In genomic region chr16:5263156-5263555, GRCm38 (mm10) we compare ENCODE assay signal across 19 mouse cellular contexts. TPM values are rescaled to one million over a fixed set of nuclear protein-coding genes. Genes with fewer than 3 reads are reported as not detected.
A peak's percentile ranks its signal among the peaks of the same experiment; 100 is the strongest.
DNase-seq lines count a peak whose midpoint lies in the region; ATAC-seq and TF ChIP-seq lines count a peak whose summit lies in the region.
"Had no signal": no experiment of that assay in that cellular context is flagged by ENCODE, and none has a peak within 500 bp of the region (broad histone marks: within the 10 kb centered on the region; RNA-seq: fewer than 3 reads in every experiment).

No protein-coding gene starts in this region.

- no peak overlapping the region for H3K27ac ChIP-seq in heart, embryonic 11.5 days (ENCODE audit: low read depth, low read length)
- no peak overlapping the region for H3K27ac ChIP-seq in heart, embryonic 12.5 days (ENCODE audit: poor library complexity, severe bottlenecking)
- H3K27ac ChIP-seq in ES-E14 (ENCODE audit: insufficient read depth, low read depth, low read length, poor library complexity, severe bottlenecking), result no peak overlapping the region
- H3K27ac ChIP-seq in kidney, embryonic 16.5 days (ENCODE audit: low read length), result no peak overlapping the region
- H3K27ac ChIP-seq: hindbrain, embryonic 13.5 days; layer of hippocampus, adult 2 months; left cerebral cortex, adult 2 months; liver, embryonic 14.5 days; midbrain, embryonic 10.5 days had no signal

- no peak overlapping the region for H3K4me2 ChIP-seq in heart, embryonic 11.5 days
- H3K4me2 ChIP-seq in heart, embryonic 12.5 days, result no peak overlapping the region
- H3K4me2 ChIP-seq in kidney, embryonic 16.5 days (replicated peaks; ENCODE audit: low read depth, low read length), result no peak overlapping the region
- H3K4me2 ChIP-seq: hindbrain, embryonic 13.5 days had no signal

- no peaks in the 10 kb centered on the region for H3K36me3 ChIP-seq in heart, embryonic 11.5 days (ENCODE audit: control insufficient read depth, insufficient read depth, low read length)
- H3K36me3 ChIP-seq in heart, embryonic 12.5 days, result no peaks in the 10 kb centered on the region
- no peaks in the 10 kb centered on the region for H3K36me3 ChIP-seq in ES-E14 (ENCODE audit: control insufficient read depth, insufficient read depth, low read length, poor library complexity, severe bottlenecking)
- H3K36me3 ChIP-seq in kidney, embryonic 16.5 days (ENCODE audit: insufficient read depth, low read length), result no peaks in the 10 kb centered on the region
- H3K36me3 ChIP-seq: hindbrain, embryonic 13.5 days; midbrain, embryonic 10.5 days had no signal

- no peaks in the 10 kb centered on the region for H3K27me3 ChIP-seq in heart, embryonic 11.5 days (ENCODE audit: control insufficient read depth, insufficient read depth, low read length)
- H3K27me3 ChIP-seq in heart, embryonic 12.5 days (replicated peaks), result no peaks in the 10 kb centered on the region
- no peaks in the 10 kb centered on the region for H3K27me3 ChIP-seq in kidney, embryonic 16.5 days (ENCODE audit: insufficient read depth, low read length)

- 63% methylated on average over 8 of the region's 8 CpGs for WGBS in heart, embryonic 11.5 days (ENCODE audit: insufficient replicate concordance)
- WGBS in heart, embryonic 12.5 days, result 59% methylated on average over 8 of the region's 8 CpGs
- WGBS in kidney, embryonic 16.5 days, result 67% methylated on average over 8 of the region's 8 CpGs

- H3K4me1 ChIP-seq in heart, embryonic 11.5 days (ENCODE audit: control insufficient read depth, insufficient read depth, low read length), result no peaks in the 10 kb centered on the region
- no peaks in the 10 kb centered on the region for H3K4me1 ChIP-seq in heart, embryonic 12.5 days (replicated peaks)
- no peaks in the 10 kb centered on the region for H3K4me1 ChIP-seq in ES-E14 (ENCODE audit: control insufficient read depth in 2 of 2, insufficient read depth in 2 of 2, low read length in 2 of 2, poor library complexity in 1 of 2)
- no peaks in the 10 kb centered on the region for H3K4me1 ChIP-seq in kidney, embryonic 16.5 days (ENCODE audit: insufficient read depth, low read length)
- H3K4me1 ChIP-seq: hindbrain, embryonic 13.5 days; midbrain, embryonic 10.5 days had no signal

- DNase-seq in ES-E14 (ENCODE audit: low read depth, low spot score), result no peak
- DNase-seq in embryo, embryonic 10.5 days (ENCODE audit: low spot score), result peak; percentile 73
- peak; percentile 71 for DNase-seq in forelimb bud, embryonic 11.5 days (ENCODE audit: low read depth, low spot score)
- no peak for DNase-seq in B cell, adult 2 months
- DNase-seq in cerebellum, postnatal 14 days, result no peak
- DNase-seq: cerebellum, postnatal 10 days; gastrocnemius, postnatal 25 days; kidney, adult 8-10 months; lung, postnatal 14 days; thymus, adult 18-20 months had no signal

- in situ Hi-C loops in ES-E14 (cut with MboI; ENCODE audit: low sequenced_read_pairs in 2 of 2, unreplicated experiment in 2 of 2), result no loop called here

- no peak overlapping the region for H3K9ac ChIP-seq in heart, embryonic 11.5 days (ENCODE audit: low read depth, low read length)
- H3K9ac ChIP-seq in heart, embryonic 12.5 days, result no peak overlapping the region
- no peak overlapping the region for H3K9ac ChIP-seq in ES-E14 (ENCODE audit: insufficient read depth, low read depth, low read length, poor library complexity, severe bottlenecking)
- H3K9ac ChIP-seq in kidney, embryonic 16.5 days (replicated peaks; ENCODE audit: low read length), result no peak overlapping the region
- H3K9ac ChIP-seq: hindbrain, embryonic 13.5 days; liver, embryonic 14.5 days had no signal

- ATAC-seq in heart, embryonic 11.5 days (replicated peaks; ENCODE audit: insufficient number of reproducible peaks, low FRiP score, low TSS enrichment), result peak; percentile 42; the same call in 1 of the 2 replicates
- ATAC-seq in heart, embryonic 12.5 days (ENCODE audit: insufficient number of reproducible peaks, low FRiP score), result no peak
- ATAC-seq in kidney, embryonic 16.5 days (ENCODE audit: low FRiP score, low TSS enrichment), result no peak

- no peak overlapping the region for H3K4me3 ChIP-seq in heart, embryonic 11.5 days (ENCODE audit: low read depth, low read length)
- no peak overlapping the region for H3K4me3 ChIP-seq in heart, embryonic 12.5 days
- H3K4me3 ChIP-seq in ES-E14 (ENCODE audit: insufficient read depth in 1 of 2, low read depth in 1 of 2, low read length in 2 of 2, poor library complexity in 1 of 2, severe bottlenecking in 1 of 2), result no peak overlapping the region
- no peak overlapping the region for H3K4me3 ChIP-seq in kidney, embryonic 16.5 days (ENCODE audit: low read length)
- H3K4me3 ChIP-seq: erythroblast, embryonic 14.5 days; hindbrain, embryonic 13.5 days; layer of hippocampus, adult 2 months; left cerebral cortex, adult 2 months; midbrain, embryonic 10.5 days had no signal

- no peaks in the 10 kb centered on the region for H3K9me3 ChIP-seq in heart, embryonic 11.5 days (replicated peaks; ENCODE audit: control insufficient read depth, low read length)
- H3K9me3 ChIP-seq in heart, embryonic 12.5 days (replicated peaks), result peaks cover 8% of the 10 kb centered on the region; the same call in 1 of the 2 replicates
- no peaks in the 10 kb centered on the region for H3K9me3 ChIP-seq in ES-E14 (ENCODE audit: control insufficient read depth, insufficient read depth, low read depth, low read length)
- no peaks in the 10 kb centered on the region; the same call in 1 of the 2 replicates for H3K9me3 ChIP-seq in kidney, embryonic 16.5 days (ENCODE audit: low read length)

TF ChIP-seq in ES-E14, 5 proteins besides CTCF, POLR2A, EP300 and RAD21:
- TF ChIP-seq MAFK (IDR thresholded peaks at IDR 0.05; ENCODE audit: insufficient read depth, low read depth, low read length) (0 out of 2 replicates have a peak, but pooled peaks have one; percentile 25), ZNF384 (IDR thresholded peaks at IDR 0.05; ENCODE audit: low read depth, low read length) (no peak)
TF ChIP-seq in ES-E14: peak in this region for 1.

RNA-seq across cellular contexts. Expression of gene Eef2kmt, which starts 7.4 kb away (rescaled TPM):
- polyA plus RNA-seq in heart, embryonic 11.5 days (2014; fragmentation: Nextera tagmentation; extraction: Ambion mirVana), result 20.5 and 24.9 TPM in 2 replicates
- 17.2 and 19.5 TPM in 2 replicates for polyA plus RNA-seq in heart, embryonic 12.5 days (2016; fragmentation: Nextera tagmentation; extraction: Ambion mirVana)
- total RNA-seq in ES-E14 (2012; rRNA removed), result 23.0 and 34.5 TPM in 2 replicates
- 36.3 and 39.6 TPM in 2 replicates for polyA plus RNA-seq in kidney, embryonic 16.5 days (2015; fragmentation: Nextera tagmentation; extraction: Ambion mirVana)

RNA-seq across cellular contexts. Expression of gene Alg1, which starts 29.7 kb away (rescaled TPM):
- 21.4 and 24.3 TPM in 2 replicates for polyA plus RNA-seq in heart, embryonic 11.5 days (2014; fragmentation: Nextera tagmentation; extraction: Ambion mirVana)
- 23.9 and 24.6 TPM in 2 replicates for polyA plus RNA-seq in heart, embryonic 12.5 days (2016; fragmentation: Nextera tagmentation; extraction: Ambion mirVana)
- total RNA-seq in ES-E14 (2012; rRNA removed), result 62.6 and 95.1 TPM in 2 replicates
- 36.4 and 39.3 TPM in 2 replicates for polyA plus RNA-seq in kidney, embryonic 16.5 days (2015; fragmentation: Nextera tagmentation; extraction: Ambion mirVana)

RNA-seq across cellular contexts. Expression of gene AU021092, which starts 41.1 kb away (rescaled TPM):
- polyA plus RNA-seq in heart, embryonic 11.5 days (2014; fragmentation: Nextera tagmentation; extraction: Ambion mirVana), result 0.83 and 1.4 TPM in 2 replicates
- polyA plus RNA-seq in heart, embryonic 12.5 days (2016; fragmentation: Nextera tagmentation; extraction: Ambion mirVana), result 2.5 and 3.2 TPM in 2 replicates
- 0.63 and 1.7 TPM in 2 replicates for total RNA-seq in ES-E14 (2012; rRNA removed)
- polyA plus RNA-seq in kidney, embryonic 16.5 days (2015; fragmentation: Nextera tagmentation; extraction: Ambion mirVana), result 7.0 and 9.8 TPM in 2 replicates
- polyA plus RNA-seq: erythroblast, embryonic 14.5 days had no signal

RNA-seq across cellular contexts. Expression of gene Nagpa, which starts 59.3 kb away (rescaled TPM):
- polyA plus RNA-seq in heart, embryonic 11.5 days (2014; fragmentation: Nextera tagmentation; extraction: Ambion mirVana), result 11.3 and 13.0 TPM in 2 replicates
- polyA plus RNA-seq in heart, embryonic 12.5 days (2016; fragmentation: Nextera tagmentation; extraction: Ambion mirVana), result 14.0 and 15.4 TPM in 2 replicates
- 40.3 and 58.1 TPM in 2 replicates for total RNA-seq in ES-E14 (2012; rRNA removed)
- polyA plus RNA-seq in kidney, embryonic 16.5 days (2015; fragmentation: Nextera tagmentation; extraction: Ambion mirVana), result 21.9 and 25.3 TPM in 2 replicates

Comparison
In these comparisons a context has a peak if more than half of its experiments do, and no peak if none do; other contexts are left out.
1. DNase-seq: peak in embryo, embryonic 10.5 days (single experiment) and forelimb bud, embryonic 11.5 days (single experiment); none in ES-E14 (single experiment), B cell, adult 2 months (0 of 2) and cerebellum, postnatal 14 days (0 of 2).